Mouse (Mus musculus): Measurements from ENCODE around the gene Cpsf6. TPM values are rescaled to one million over a fixed set of nuclear protein-coding genes. Genes with fewer than 3 reads are reported as not detected.

Cpsf6 gene
- polyA plus RNA-seq, 2 experiments = 119 to 144 TPM

GRCm38 (mm10) chr10:117401364-117401763 lies 21.5 kb upstream of the Cpsf6 start:
- H3K9ac ChIP-seq (ENCODE audit: low read depth, low read length, severe bottlenecking) = no peak overlapping the region
- ATAC-seq (ENCODE audit: low FRiP score, low read depth) (no peak), DNase-seq (ENCODE audit: low spot score) (no peak)
- H3K36me3 ChIP-seq (ENCODE audit: control insufficient read depth, insufficient read depth, low read length) = no peaks in the 10 kb centered on the region
- no peak overlapping the region for H3K4me2 ChIP-seq (replicated peaks; ENCODE audit: low read depth, low read length, severe bottlenecking)
- no peaks in the 10 kb centered on the region for H3K27me3 ChIP-seq (ENCODE audit: control insufficient read depth, insufficient read depth, low read length)
- WGBS = 78% methylated on average over 4 of the region's 4 CpGs
- H3K4me1 ChIP-seq (ENCODE audit: control insufficient read depth, insufficient read depth, low read length) = peaks cover 3% of the 10 kb centered on the region; the same call in 1 of the 2 replicates
- TF ChIP-seq POLR2A (IDR thresholded peaks at IDR 0.05; ENCODE audit: borderline replicate concordance, extremely low read depth, insufficient read depth, insufficient read length) = no peak
- H3K4me3 ChIP-seq (replicated peaks; ENCODE audit: low read length) = no peak overlapping the region
- no peaks in the 10 kb centered on the region for H3K9me3 ChIP-seq (ENCODE audit: control insufficient read depth, low read length)
- no peak overlapping the region for H3K27ac ChIP-seq (replicated peaks; ENCODE audit: low read depth, low read length)

- Histone ChIP-seq H3K9me3 (ENCODE audit: control insufficient read depth, low read length) (no peaks in the 10 kb centered on the region), H3K9ac (ENCODE audit: low read depth, low read length, severe bottlenecking) (no peak overlapping the region), H3K36me3 (ENCODE audit: control insufficient read depth, insufficient read depth, low read length) (no peaks in the 10 kb centered on the region), H3K4me2 (replicated peaks; ENCODE audit: low read depth, low read length, severe bottlenecking) (no peak overlapping the region), H3K4me3 (replicated peaks; ENCODE audit: low read length) (no peak overlapping the region), H3K27ac (replicated peaks; ENCODE audit: low read depth, low read length) (no peak overlapping the region), H3K4me1 (ENCODE audit: control insufficient read depth, insufficient read depth, low read length) (peaks cover 3% of the 10 kb centered on the region; the same call in 1 of the 2 replicates), H3K27me3 (ENCODE audit: control insufficient read depth, insufficient read depth, low read length) (no peaks in the 10 kb centered on the region)
- DNase-seq (ENCODE audit: low spot score) (no peak), ATAC-seq (ENCODE audit: low FRiP score, low read depth) (no peak)
- no peak for TF ChIP-seq POLR2A (IDR thresholded peaks at IDR 0.05; ENCODE audit: borderline replicate concordance, extremely low read depth, insufficient read depth, insufficient read length)
- WGBS = 80% methylated on average over 4 of the region's 4 CpGs
Observed at GRCm38 (mm10) chr10:117400246-117400954, 20.6 kb upstream of the Cpsf6 start.

DNA sequence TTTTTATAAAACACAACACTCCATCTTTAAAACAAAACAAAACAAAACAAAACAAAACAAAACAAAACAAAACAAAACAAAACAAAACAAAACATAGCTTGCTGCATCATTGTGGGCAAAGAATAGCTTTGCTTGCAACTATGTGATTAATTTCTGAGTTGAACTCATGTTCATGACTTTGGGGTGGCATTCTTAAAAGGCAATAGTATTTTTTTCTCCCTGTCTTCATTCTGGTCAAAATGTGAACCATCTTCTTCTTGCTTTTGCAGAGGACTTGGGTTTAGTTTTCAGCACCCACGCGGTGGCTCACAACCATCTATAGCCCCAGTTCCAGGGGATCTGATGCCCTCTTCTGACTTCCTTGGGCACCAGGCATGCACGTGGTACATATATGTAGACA lies 20.0 kb upstream of the Cpsf6 start:
- no peak for ATAC-seq (ENCODE audit: low FRiP score, low read depth)
- no peak for DNase-seq (ENCODE audit: low spot score)
- Histone ChIP-seq H3K4me3 (replicated peaks; ENCODE audit: low read length) (no peak overlapping the region), H3K9me3 (ENCODE audit: control insufficient read depth, low read length) (no peaks in the 10 kb centered on the region), H3K27ac (replicated peaks; ENCODE audit: low read depth, low read length) (no peak overlapping the region), H3K27me3 (ENCODE audit: control insufficient read depth, insufficient read depth, low read length) (no peaks in the 10 kb centered on the region), H3K9ac (ENCODE audit: low read depth, low read length, severe bottlenecking) (no peak overlapping the region), H3K4me2 (replicated peaks; ENCODE audit: low read depth, low read length, severe bottlenecking) (no peak overlapping the region), H3K4me1 (ENCODE audit: control insufficient read depth, insufficient read depth, low read length) (peaks cover 3% of the 10 kb centered on the region; the same call in 1 of the 2 replicates), H3K36me3 (ENCODE audit: control insufficient read depth, insufficient read depth, low read length) (no peaks in the 10 kb centered on the region)
- WGBS = 86% methylated on average over 3 of the region's 3 CpGs
- TF ChIP-seq POLR2A (IDR thresholded peaks at IDR 0.05; ENCODE audit: borderline replicate concordance, extremely low read depth, insufficient read depth, insufficient read length) = no peak

GRCm38 (mm10) chr10:117399196-117399595 lies 19.4 kb upstream of the Cpsf6 start:
- H3K27me3 ChIP-seq (ENCODE audit: control insufficient read depth, insufficient read depth, low read length) = no peaks in the 10 kb centered on the region
- no peak for ATAC-seq (ENCODE audit: low FRiP score, low read depth)
- H3K9me3 ChIP-seq (ENCODE audit: control insufficient read depth, low read length) = no peaks in the 10 kb centered on the region
- H3K4me3 ChIP-seq (replicated peaks; ENCODE audit: low read length) = no peak overlapping the region
- peaks cover 3% of the 10 kb centered on the region; the same call in 1 of the 2 replicates for H3K4me1 ChIP-seq (ENCODE audit: control insufficient read depth, insufficient read depth, low read length)
- DNase-seq (ENCODE audit: low spot score) = no peak
- no peak overlapping the region for H3K4me2 ChIP-seq (replicated peaks; ENCODE audit: low read depth, low read length, severe bottlenecking)
- no peak overlapping the region for H3K27ac ChIP-seq (replicated peaks; ENCODE audit: low read depth, low read length)
- no peak overlapping the region for H3K9ac ChIP-seq (ENCODE audit: low read depth, low read length, severe bottlenecking)
- WGBS = 61% methylated on average over 2 of the region's 2 CpGs
- TF ChIP-seq POLR2A (IDR thresholded peaks at IDR 0.05; ENCODE audit: borderline replicate concordance, extremely low read depth, insufficient read depth, insufficient read length) = no peak
- H3K36me3 ChIP-seq (ENCODE audit: control insufficient read depth, insufficient read depth, low read length) = no peaks in the 10 kb centered on the region

GRCm38 (mm10) chr10:117398044-117398780 lies 18.4 kb upstream of the Cpsf6 start:
- H3K27me3 ChIP-seq (ENCODE audit: control insufficient read depth, insufficient read depth, low read length) = no peaks in the 10 kb centered on the region
- H3K4me2 ChIP-seq (replicated peaks; ENCODE audit: low read depth, low read length, severe bottlenecking) = no peak overlapping the region
- H3K4me1 ChIP-seq (ENCODE audit: control insufficient read depth, insufficient read depth, low read length) = peaks cover 3% of the 10 kb centered on the region
- H3K4me3 ChIP-seq (replicated peaks; ENCODE audit: low read length) = no peak overlapping the region
- H3K9ac ChIP-seq (ENCODE audit: low read depth, low read length, severe bottlenecking) = no peak overlapping the region
- H3K27ac ChIP-seq (replicated peaks; ENCODE audit: low read depth, low read length) = no peak overlapping the region
- ATAC-seq (ENCODE audit: low FRiP score, low read depth) (no peak), DNase-seq (ENCODE audit: low spot score) (no peak)
- H3K36me3 ChIP-seq (ENCODE audit: control insufficient read depth, insufficient read depth, low read length) = no peaks in the 10 kb centered on the region
- no peaks in the 10 kb centered on the region for H3K9me3 ChIP-seq (ENCODE audit: control insufficient read depth, low read length)
- no peak for TF ChIP-seq POLR2A (IDR thresholded peaks at IDR 0.05; ENCODE audit: borderline replicate concordance, extremely low read depth, insufficient read depth, insufficient read length)
- WGBS = 79% methylated on average over 18 of the region's 18 CpGs
